In the genomic region with DNA sequence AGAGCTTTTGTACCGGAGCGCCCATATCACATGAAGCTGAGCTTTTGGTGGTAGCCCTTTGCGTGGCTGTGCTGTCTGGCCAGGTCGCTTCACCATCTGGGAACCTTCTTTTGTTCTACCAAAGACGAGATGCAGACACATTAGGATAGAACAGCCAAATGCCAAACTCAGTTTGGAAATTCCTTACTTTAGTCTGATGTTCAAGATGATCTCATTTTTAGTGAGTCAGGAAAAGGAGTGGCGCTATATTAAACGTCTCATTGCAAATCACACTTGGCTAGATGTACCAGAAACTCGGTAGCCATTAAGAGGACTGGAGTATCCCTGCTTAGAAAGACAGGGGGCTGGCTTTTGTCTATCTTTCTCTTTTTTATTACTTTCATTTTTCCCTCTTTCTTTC, we compare ENCODE assay signal across 11 mouse cellular contexts.
"Had no signal": no experiment of that assay in that cellular context is flagged by ENCODE, and none has a peak within 500 bp of the region (broad histone marks: within the 10 kb centered on the region; RNA-seq: fewer than 3 reads in every experiment).

No protein-coding gene starts in this region.

- DNase-seq: kidney, postnatal 10 days; liver; liver, embryonic 13.5 days; lung, adult 18-20 months; lung, postnatal 36 days; right cerebral cortex, adult 18-20 months; right cerebral cortex, postnatal 25 days; thymus, postnatal 36 days had no signal

- H3K27me3 ChIP-seq: limb, embryonic 12.5 days; liver, embryonic 13.5 days; midbrain, embryonic 13.5 days; neural tube, embryonic 15.5 days had no signal

- H3K4me3 ChIP-seq: limb, embryonic 12.5 days; liver, embryonic 13.5 days; midbrain, embryonic 13.5 days; neural tube, embryonic 15.5 days had no signal

- H3K36me3 ChIP-seq: limb, embryonic 12.5 days; liver, embryonic 13.5 days; midbrain, embryonic 13.5 days; neural tube, embryonic 15.5 days had no signal

- H3K27ac ChIP-seq: limb, embryonic 12.5 days; liver, embryonic 13.5 days; midbrain, embryonic 13.5 days; neural tube, embryonic 15.5 days had no signal

- H3K4me1 ChIP-seq: limb, embryonic 12.5 days; liver, embryonic 13.5 days; midbrain, embryonic 13.5 days; neural tube, embryonic 15.5 days had no signal

- H3K9ac ChIP-seq: limb, embryonic 12.5 days; liver, embryonic 13.5 days; midbrain, embryonic 13.5 days; neural tube, embryonic 15.5 days had no signal
